Mouse (Mus musculus) G1E (cell line): ENCODE data around the gene Tmem151a.

Experiments
- CTCF ChIP-seq: IDR thresholded peaks from 2 replicates; pipeline ENCODE4 v1.5.1; 2012; ENCODE audit warnings: low read depth, low read length, inconsistent platforms, mixed read lengths
- GATA1 ChIP-seq: IDR thresholded peaks from 2 replicates; pipeline ENCODE4 v1.6.1; 2012; ENCODE audit warnings: borderline replicate concordance, low read length, inconsistent platforms, mixed read lengths
- TAL1 ChIP-seq: conservative IDR thresholded peaks from 2 replicates; pipeline ENCODE4 v1.6.1; 2012; ENCODE audit warnings: low read depth, low read length, inconsistent platforms, mixed read lengths

DNA sequence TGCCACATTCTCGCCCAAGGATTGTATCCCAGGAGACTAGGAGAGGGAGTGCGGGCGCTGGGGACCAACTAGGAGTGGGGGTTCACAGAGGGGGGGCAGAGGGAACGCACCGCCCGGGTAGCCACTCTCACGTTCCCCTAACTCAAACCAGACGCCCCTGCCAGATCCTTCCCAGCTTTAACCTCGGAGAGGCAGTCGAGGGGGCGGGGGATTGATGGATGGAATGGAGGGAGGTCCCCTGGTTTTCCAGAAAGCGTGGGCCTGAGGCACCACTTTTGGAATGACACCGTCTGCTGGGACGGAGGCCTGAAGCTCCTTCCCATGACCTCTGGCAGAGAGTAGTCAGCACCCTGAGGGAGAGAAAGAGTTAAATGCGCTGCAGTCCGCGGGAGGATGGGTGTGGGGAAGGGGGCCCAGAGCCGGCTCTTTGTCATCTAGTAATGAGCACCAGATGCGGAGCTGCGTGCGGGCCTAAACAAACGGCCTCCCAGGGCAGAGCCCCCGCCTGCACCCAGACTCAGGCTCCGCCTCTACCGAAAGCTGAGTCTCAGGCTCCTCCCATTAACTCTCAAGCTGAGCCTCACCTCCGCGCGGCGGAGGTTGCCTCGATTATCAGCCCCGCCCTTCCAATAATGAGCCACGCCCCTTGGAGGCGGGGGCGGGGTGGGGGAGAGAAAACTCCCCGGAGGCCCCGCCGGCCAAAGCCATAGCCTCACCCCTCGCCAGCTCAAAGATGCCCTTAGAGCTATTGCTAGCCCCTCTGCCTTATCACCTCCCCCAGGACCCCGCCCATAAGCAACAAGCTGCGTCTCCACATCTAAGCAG lies 13.6 kb downstream of the Tmem151a start:
- TF ChIP-seq TAL1 (no peak), CTCF (no peak), GATA1 (no peak)
